Mouse (Mus musculus): Measurements from ENCODE around the gene Depdc5. TPM values are rescaled to one million over a fixed set of nuclear protein-coding genes. Genes with fewer than 3 reads are reported as not detected.

The Depdc5 gene
- polyA plus RNA-seq, 1 experiment = 44.7 TPM

DNA sequence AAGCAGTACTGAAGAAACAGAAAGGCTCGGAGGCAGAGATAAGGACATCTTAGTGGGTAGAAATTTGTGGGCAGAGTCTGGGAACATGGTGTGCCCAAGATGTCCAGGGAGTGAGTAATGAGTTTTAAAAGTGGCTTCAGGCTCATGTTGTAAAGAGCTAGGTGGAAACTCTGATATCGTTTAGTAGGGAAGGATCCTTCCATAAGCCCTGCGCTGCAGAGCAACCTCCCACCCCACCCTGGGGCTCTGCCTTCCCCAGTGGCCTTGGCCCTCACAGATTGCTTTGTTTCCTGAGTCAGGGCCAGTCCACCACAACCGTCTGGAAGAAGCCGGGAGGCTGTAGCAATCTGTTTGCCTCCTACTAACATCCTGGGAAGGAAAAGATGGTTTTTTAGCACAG lies 152.1 kb downstream of the Depdc5 start:
- Histone ChIP-seq H3K27ac (ENCODE audit: insufficient read depth, low read length) (peak overlapping the region; percentile 43; the same call in 1 of the 2 replicates), H3K4me1 (ENCODE audit: control insufficient read depth, insufficient read depth, low read length) (peaks cover 9% of the 10 kb centered on the region), H3K4me3 (ENCODE audit: insufficient read depth, low read length) (no peak overlapping the region)
- TF ChIP-seq CTCF (IDR thresholded peaks at IDR 0.05; ENCODE audit: extremely low read depth, insufficient read depth, low read length) (no peak), POLR2A (IDR thresholded peaks at IDR 0.05; ENCODE audit: extremely low read depth, insufficient read depth, low read length) (no peak)

GRCm38 (mm10) chr5:33018189-33018560 lies 154.7 kb downstream of the Depdc5 start:
- Histone ChIP-seq H3K4me1 (ENCODE audit: control insufficient read depth, insufficient read depth, low read length) (peaks cover 9% of the 10 kb centered on the region; the same call in 1 of the 2 replicates), H3K27ac (ENCODE audit: insufficient read depth, low read length) (peak overlapping the region; percentile 94), H3K4me3 (ENCODE audit: insufficient read depth, low read length) (peak overlapping the region; percentile 99)
- no peak for TF ChIP-seq CTCF (IDR thresholded peaks at IDR 0.05; ENCODE audit: extremely low read depth, insufficient read depth, low read length)
- TF ChIP-seq POLR2A (IDR thresholded peaks at IDR 0.05; ENCODE audit: extremely low read depth, insufficient read depth, low read length) = no peak

GRCm38 (mm10) chr5:33018561-33019425 lies 155.3 kb downstream of the Depdc5 start, which contains the start of gene Ywhah:
Gene Ywhah, plus strand, starts transcription at chr5:33018816.
- TF ChIP-seq CTCF (IDR thresholded peaks at IDR 0.05; ENCODE audit: extremely low read depth, insufficient read depth, low read length) (no peak), POLR2A (IDR thresholded peaks at IDR 0.05; ENCODE audit: extremely low read depth, insufficient read depth, low read length) (peak; percentile 84)
- Histone ChIP-seq H3K4me1 (ENCODE audit: control insufficient read depth, insufficient read depth, low read length) (peaks cover 10% of the 10 kb centered on the region; the same call in 1 of the 2 replicates), H3K4me3 (ENCODE audit: insufficient read depth, low read length) (peak within 1 kb of the TSS; percentile 99), H3K27ac (ENCODE audit: insufficient read depth, low read length) (peak within 1 kb of the TSS; percentile 98)

- 0 out of 2 replicates have a peak, but pooled peaks have one; percentile 14 for TF ChIP-seq POLR2A (IDR thresholded peaks at IDR 0.05; ENCODE audit: extremely low read depth, insufficient read depth, low read length)
- TF ChIP-seq CTCF (IDR thresholded peaks at IDR 0.05; ENCODE audit: extremely low read depth, insufficient read depth, low read length) = no peak
- H3K27ac ChIP-seq (ENCODE audit: insufficient read depth, low read length) = peak overlapping the region; percentile 97
- H3K4me3 ChIP-seq (ENCODE audit: insufficient read depth, low read length) = peak overlapping the region; percentile 99
- peaks cover 14% of the 10 kb centered on the region; the same call in 1 of the 2 replicates for H3K4me1 ChIP-seq (ENCODE audit: control insufficient read depth, insufficient read depth, low read length)
Observed at GRCm38 (mm10) chr5:33019426-33019821, 155.9 kb downstream of the Depdc5 start.

DNA sequence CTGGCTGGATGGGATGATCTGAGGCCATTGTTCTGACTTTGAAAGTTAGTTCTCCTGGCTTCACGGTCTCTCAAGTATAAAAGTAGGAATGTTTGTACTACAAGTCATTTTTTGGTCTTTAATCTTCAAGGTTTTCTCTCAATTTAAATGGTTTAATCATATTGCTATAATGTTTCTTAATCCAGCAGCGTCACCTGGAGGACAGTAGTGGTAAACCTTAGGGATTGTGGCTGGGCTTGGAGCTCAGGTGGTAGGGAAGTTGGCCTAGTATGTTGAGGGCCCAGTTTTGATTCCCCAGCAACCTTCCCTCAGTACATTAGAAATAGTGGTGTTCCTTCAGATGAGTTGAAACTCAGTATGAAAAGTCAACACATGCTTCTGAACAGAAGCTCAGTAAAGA lies 158.1 kb downstream of the Depdc5 start:
- H3K4me1 ChIP-seq (ENCODE audit: control insufficient read depth, insufficient read depth, low read length) = peaks cover 15% of the 10 kb centered on the region
- peak overlapping the region; percentile 99 for H3K4me3 ChIP-seq (ENCODE audit: insufficient read depth, low read length)
- TF ChIP-seq CTCF (IDR thresholded peaks at IDR 0.05; ENCODE audit: extremely low read depth, insufficient read depth, low read length) = peak; percentile 57
- no peak for TF ChIP-seq POLR2A (IDR thresholded peaks at IDR 0.05; ENCODE audit: extremely low read depth, insufficient read depth, low read length)
- H3K27ac ChIP-seq (ENCODE audit: insufficient read depth, low read length) = no peak overlapping the region

GRCm38 (mm10) chr5:33023337-33023736 lies 159.8 kb downstream of the Depdc5 start:
- H3K27ac ChIP-seq (ENCODE audit: insufficient read depth, low read length) = no peak overlapping the region
- peak overlapping the region; percentile 32; the same call in 1 of the 2 replicates for H3K4me3 ChIP-seq (ENCODE audit: insufficient read depth, low read length)
- H3K4me1 ChIP-seq (ENCODE audit: control insufficient read depth, insufficient read depth, low read length) = peaks cover 14% of the 10 kb centered on the region
- TF ChIP-seq POLR2A (IDR thresholded peaks at IDR 0.05; ENCODE audit: extremely low read depth, insufficient read depth, low read length) = 0 out of 2 replicates have a peak, but pooled peaks have one; percentile 18
- no peak for TF ChIP-seq CTCF (IDR thresholded peaks at IDR 0.05; ENCODE audit: extremely low read depth, insufficient read depth, low read length)

GRCm38 (mm10) chr5:33024474-33024873 lies 161.0 kb downstream of the Depdc5 start:
- H3K4me1 ChIP-seq (ENCODE audit: control insufficient read depth, insufficient read depth, low read length) = peaks cover 16% of the 10 kb centered on the region
- H3K4me3 ChIP-seq (ENCODE audit: insufficient read depth, low read length) = no peak overlapping the region
- TF ChIP-seq POLR2A (IDR thresholded peaks at IDR 0.05; ENCODE audit: extremely low read depth, insufficient read depth, low read length) (no peak), CTCF (IDR thresholded peaks at IDR 0.05; ENCODE audit: extremely low read depth, insufficient read depth, low read length) (no peak)
- no peak overlapping the region for H3K27ac ChIP-seq (ENCODE audit: insufficient read depth, low read length)

- TF ChIP-seq POLR2A (IDR thresholded peaks at IDR 0.05; ENCODE audit: extremely low read depth, insufficient read depth, low read length) (no peak), CTCF (IDR thresholded peaks at IDR 0.05; ENCODE audit: extremely low read depth, insufficient read depth, low read length) (no peak)
- Histone ChIP-seq H3K4me1 (ENCODE audit: control insufficient read depth, insufficient read depth, low read length) (peaks cover 21% of the 10 kb centered on the region), H3K27ac (ENCODE audit: insufficient read depth, low read length) (no peak overlapping the region), H3K4me3 (ENCODE audit: insufficient read depth, low read length) (no peak overlapping the region)
Observed at GRCm38 (mm10) chr5:33028656-33029055, 165.2 kb downstream of the Depdc5 start.

GRCm38 (mm10) chr5:33030425-33031175 lies 167.1 kb downstream of the Depdc5 start:
- Histone ChIP-seq H3K27ac (ENCODE audit: insufficient read depth, low read length) (0 out of 2 replicates have a peak overlapping the region, but pooled peaks have one; percentile 1), H3K4me3 (ENCODE audit: insufficient read depth, low read length) (no peak overlapping the region), H3K4me1 (ENCODE audit: control insufficient read depth, insufficient read depth, low read length) (peaks cover 12% of the 10 kb centered on the region; the same call in 1 of the 2 replicates)
- TF ChIP-seq CTCF (IDR thresholded peaks at IDR 0.05; ENCODE audit: extremely low read depth, insufficient read depth, low read length) (no peak), POLR2A (IDR thresholded peaks at IDR 0.05; ENCODE audit: extremely low read depth, insufficient read depth, low read length) (no peak)
